Mouse (Mus musculus) heart, embryonic 13.5 days (tissue): ENCODE results near the gene Tnn. TPM values are rescaled to one million over a fixed set of nuclear protein-coding genes. Genes with fewer than 3 reads are reported as not detected.
A peak's percentile ranks its signal among the peaks of the same experiment; 100 is the strongest.

Experiments used
- ATAC-seq: fragments of 200-750 bp; cut with Nextera tagmentation; 2 replicates; pipeline ENCODE4 v1.8.0; 2017; ENCODE audit warnings: moderate TSS enrichment; ENCODE audit not compliant: insufficient number of reproducible peaks, low FRiP score, low TSS enrichment; ENCODE audit errors: extremely low read depth
- H3K27ac ChIP-seq: fragments of 300-500 bp; sonication (generic); replicated peaks from 2 replicates; pipeline ENCODE4 v1.5.1; 2015; ENCODE audit warnings: moderate library complexity, mild to moderate bottlenecking, inconsistent platforms
- H3K27me3 ChIP-seq: fragments of 300-500 bp; sonication (generic); replicated peaks from 2 replicates; pipeline ENCODE4 v1.6.1; 2015; ENCODE audit warnings: mild to moderate bottlenecking, inconsistent platforms
- H3K36me3 ChIP-seq: fragments of 300-500 bp; sonication (generic); 2 replicates; pipeline ENCODE4 v1.6.1; 2015; ENCODE audit warnings: mild to moderate bottlenecking, inconsistent platforms
- H3K4me1 ChIP-seq: fragments of 300-500 bp; sonication (generic); 2 replicates; pipeline ENCODE4 v1.6.1; 2015; ENCODE audit warnings: inconsistent platforms
- H3K4me2 ChIP-seq: fragments of 300-500 bp; sonication (generic); 2 replicates; pipeline ENCODE4 v1.6.1; 2015; ENCODE audit warnings: inconsistent platforms, mild to moderate bottlenecking, moderate library complexity
- H3K4me3 ChIP-seq: fragments of 300-500 bp; sonication (generic); 2 replicates; pipeline ENCODE4 v1.5.1; 2015; ENCODE audit warnings: moderate library complexity, mild to moderate bottlenecking, inconsistent platforms
- H3K9ac ChIP-seq: fragments of 300-500 bp; sonication (generic); 2 replicates; pipeline ENCODE4 v1.6.1; 2015; ENCODE audit warnings: inconsistent platforms, mild to moderate bottlenecking, moderate library complexity
- H3K9me3 ChIP-seq: fragments of 300-500 bp; sonication (generic); 2 replicates; pipeline ENCODE4 v1.6.1; 2016; ENCODE audit warnings: inconsistent platforms
- WGBS: fragments of 180-500 bp; shearing (Covaris S2); methylation state at CpG from one replicate; pipeline ENCODE4 v1.1.7; 2015; ENCODE audit warnings: mixed read lengths; 5-methylcytosine and 5-hydroxymethylcytosine counted together
- polyA plus RNA-seq: library from polyadenylated mRNA; unstranded; fragments of >200 nt; fragmentation: Nextera tagmentation; extraction: Ambion mirVana; gene quantifications from 2 replicates; pipeline ENCODE4 v1.2.1, GENCODE M21; 2015

The Tnn gene
- 0.08 TPM in 1 of 2 replicates, not detected in the other for polyA plus RNA-seq

- no peak for ATAC-seq
- no peak within 1 kb of the TSS for H3K9ac ChIP-seq
- H3K4me1 ChIP-seq = no peaks in the 10 kb centered on the region
- H3K36me3 ChIP-seq = no peaks in the 10 kb centered on the region
- no peak within 1 kb of the TSS for H3K4me3 ChIP-seq
- no peak within 1 kb of the TSS for H3K4me2 ChIP-seq
- H3K9me3 ChIP-seq = no peaks in the 10 kb centered on the region
- H3K27me3 ChIP-seq = no peaks in the 10 kb centered on the region
- no peak within 1 kb of the TSS for H3K27ac ChIP-seq
- 57% methylated on average over 8 of the region's 8 CpGs for WGBS
Measured at GRCm38 (mm10) chr1:160153480-160153879, at the start of gene Tnn. Gene Tnn (minus strand): TSS chr1:160153580.

- Histone ChIP-seq H3K27me3 (no peaks in the 10 kb centered on the region), H3K4me3 (peak overlapping the region; percentile 72), H3K4me1 (peaks cover 16% of the 10 kb centered on the region), H3K9me3 (no peaks in the 10 kb centered on the region), H3K4me2 (peak overlapping the region; percentile 91), H3K36me3 (peaks cover 31% of the 10 kb centered on the region), H3K27ac (peak overlapping the region; percentile 78), H3K9ac (peak overlapping the region; percentile 87)
- peak; percentile 11; the same call in 1 of the 2 replicates for ATAC-seq
- 0% methylated on average over 13 of the region's 13 CpGs for WGBS
Measured at GRCm38 (mm10) chr1:160195337-160195663, 41.9 kb upstream of the Tnn start.

- H3K9ac ChIP-seq = peak within 1 kb of the TSS; percentile 87
- H3K9me3 ChIP-seq = no peaks in the 10 kb centered on the region
- 7% methylated on average over 31 of the region's 31 CpGs for WGBS
- H3K4me3 ChIP-seq = peak within 1 kb of the TSS; percentile 72
- peak within 1 kb of the TSS; percentile 91 for H3K4me2 ChIP-seq
- peak within 1 kb of the TSS; percentile 78 for H3K27ac ChIP-seq
- no peaks in the 10 kb centered on the region for H3K27me3 ChIP-seq
- ATAC-seq = peak; percentile 100
- H3K36me3 ChIP-seq = peaks cover 26% of the 10 kb centered on the region
- H3K4me1 ChIP-seq = peaks cover 16% of the 10 kb centered on the region
Measured at GRCm38 (mm10) chr1:160194529-160195336, 41.4 kb upstream of the Tnn start, which contains the start of gene Mrps14. Gene Mrps14 (plus strand): TSS chr1:160195215.

- Histone ChIP-seq H3K9me3 (no peaks in the 10 kb centered on the region), H3K27ac (no peak overlapping the region), H3K4me2 (no peak overlapping the region), H3K4me3 (no peak overlapping the region), H3K27me3 (0 out of 2 replicates have a peak, but pooled peaks cover 4% of the 10 kb centered on the region), H3K4me1 (no peaks in the 10 kb centered on the region), H3K36me3 (no peaks in the 10 kb centered on the region), H3K9ac (no peak overlapping the region)
- no peak for ATAC-seq
- 15% methylated on average over 5 of the region's 5 CpGs for WGBS
Measured at GRCm38 (mm10) chr1:160184506-160184905, 31.1 kb upstream of the Tnn start.

- Histone ChIP-seq H3K27ac (no peak overlapping the region), H3K4me2 (no peak overlapping the region), H3K9me3 (no peaks in the 10 kb centered on the region), H3K27me3 (no peaks in the 10 kb centered on the region), H3K36me3 (no peaks in the 10 kb centered on the region), H3K4me3 (no peak overlapping the region), H3K9ac (no peak overlapping the region), H3K4me1 (no peaks in the 10 kb centered on the region)
- 53% methylated on average over 4 of the region's 4 CpGs for WGBS
- ATAC-seq = no peak
Measured at GRCm38 (mm10) chr1:160181216-160181615, 27.8 kb upstream of the Tnn start.

GRCm38 (mm10) chr1:160176903-160177302, 23.5 kb upstream of the Tnn start:
- no peak overlapping the region for H3K9ac ChIP-seq
- WGBS = 78% methylated on average over 8 of the region's 8 CpGs
- no peak for ATAC-seq

GRCm38 (mm10) chr1:160166600-160166999, 13.2 kb upstream of the Tnn start:
- Histone ChIP-seq H3K4me2 (no peak overlapping the region), H3K9ac (no peak overlapping the region), H3K4me3 (no peak overlapping the region), H3K4me1 (no peaks in the 10 kb centered on the region), H3K9me3 (no peaks in the 10 kb centered on the region), H3K27ac (no peak overlapping the region), H3K36me3 (no peaks in the 10 kb centered on the region), H3K27me3 (no peaks in the 10 kb centered on the region)
- no peak for ATAC-seq
- WGBS = 69% methylated on average over 4 of the region's 5 CpGs

More at GRCm38 (mm10) chr1:160176903-160177302, 23.5 kb upstream of the Tnn start:
- H3K27me3 ChIP-seq = no peaks in the 10 kb centered on the region
- H3K4me3 ChIP-seq = no peak overlapping the region
- no peak overlapping the region for H3K27ac ChIP-seq
- H3K4me1 ChIP-seq = no peaks in the 10 kb centered on the region
- H3K4me2 ChIP-seq = no peak overlapping the region
- H3K36me3 ChIP-seq = no peaks in the 10 kb centered on the region
- H3K9me3 ChIP-seq = no peaks in the 10 kb centered on the region

GRCm38 (mm10) chr1:160158190-160158589, 4.8 kb upstream of the Tnn start:
- 93% methylated on average over 2 of the region's 2 CpGs for WGBS
- no peak overlapping the region for H3K4me2 ChIP-seq
- H3K4me3 ChIP-seq = no peak overlapping the region
- H3K27me3 ChIP-seq = no peaks in the 10 kb centered on the region
- H3K36me3 ChIP-seq = no peaks in the 10 kb centered on the region
- H3K27ac ChIP-seq = no peak overlapping the region
- H3K4me1 ChIP-seq = no peaks in the 10 kb centered on the region
- no peak overlapping the region for H3K9ac ChIP-seq
- no peaks in the 10 kb centered on the region for H3K9me3 ChIP-seq
- no peak for ATAC-seq

- no peaks in the 10 kb centered on the region for H3K27me3 ChIP-seq
- no peaks in the 10 kb centered on the region for H3K9me3 ChIP-seq
- no peak overlapping the region for H3K4me3 ChIP-seq
- no peak overlapping the region for H3K27ac ChIP-seq
- WGBS = 60% methylated on average over 3 of the region's 3 CpGs
- H3K9ac ChIP-seq = no peak overlapping the region
- no peaks in the 10 kb centered on the region for H3K36me3 ChIP-seq
- no peak for ATAC-seq
- H3K4me2 ChIP-seq = no peak overlapping the region
- no peaks in the 10 kb centered on the region for H3K4me1 ChIP-seq
Measured at GRCm38 (mm10) chr1:160150726-160151125, 2.7 kb downstream of the Tnn start.

- no peaks in the 10 kb centered on the region for H3K27me3 ChIP-seq
- H3K36me3 ChIP-seq = no peaks in the 10 kb centered on the region
- no peak overlapping the region for H3K4me2 ChIP-seq
- no peak for ATAC-seq
- no peak overlapping the region for H3K4me3 ChIP-seq
- H3K4me1 ChIP-seq = no peaks in the 10 kb centered on the region
- no peak overlapping the region for H3K9ac ChIP-seq
- H3K27ac ChIP-seq = no peak overlapping the region
- 61% methylated on average over 11 of the region's 11 CpGs for WGBS
- no peaks in the 10 kb centered on the region for H3K9me3 ChIP-seq
Measured at GRCm38 (mm10) chr1:160149291-160149906, 4.0 kb downstream of the Tnn start.

- no peak overlapping the region for H3K4me2 ChIP-seq
- no peaks in the 10 kb centered on the region for H3K36me3 ChIP-seq
- H3K27me3 ChIP-seq = no peaks in the 10 kb centered on the region
- H3K4me1 ChIP-seq = no peaks in the 10 kb centered on the region
- H3K9ac ChIP-seq = no peak overlapping the region
- 71% methylated on average over 7 of the region's 7 CpGs for WGBS
- ATAC-seq = no peak
- no peaks in the 10 kb centered on the region for H3K9me3 ChIP-seq
- no peak overlapping the region for H3K27ac ChIP-seq
- no peak overlapping the region for H3K4me3 ChIP-seq
Measured at GRCm38 (mm10) chr1:160147274-160147673, 6.1 kb downstream of the Tnn start.
